In the genomic region with DNA sequence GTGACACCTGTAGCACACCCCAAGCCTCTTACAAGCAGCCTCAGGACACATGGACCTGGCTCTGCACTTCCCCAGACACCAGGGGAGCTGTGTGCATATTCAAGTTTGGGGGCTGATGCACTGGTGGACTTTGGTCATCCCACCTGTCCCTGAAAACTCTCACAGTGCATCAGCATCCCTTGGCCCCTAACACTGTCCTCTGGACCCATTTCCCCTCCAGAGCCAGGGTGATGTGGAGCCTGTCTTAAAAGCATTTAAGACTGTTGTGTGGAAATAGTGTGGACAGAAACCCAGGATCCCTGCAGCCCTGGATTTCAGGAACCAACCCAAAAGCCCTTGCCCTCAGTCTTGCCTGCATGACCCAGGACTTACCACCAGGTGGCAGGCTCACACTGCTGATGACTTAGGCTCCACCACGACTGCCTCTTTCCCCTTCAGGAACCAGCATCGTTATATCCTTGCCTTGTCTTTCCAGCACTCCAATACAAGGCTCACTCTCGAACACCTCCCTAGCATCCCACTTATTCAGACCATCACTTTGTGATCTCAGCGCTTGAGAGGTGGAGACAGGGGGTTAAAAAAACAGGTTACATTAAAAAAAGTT, we compare ENCODE assay signal across 9 mouse cellular contexts.
DNase-seq lines count a peak whose midpoint lies in the region; ATAC-seq lines count a peak whose summit lies in the region.
"Had no signal": no experiment of that assay in that cellular context is flagged by ENCODE, and none has a peak within 500 bp of the region (broad histone marks: within the 10 kb centered on the region; RNA-seq: fewer than 3 reads in every experiment).

No protein-coding gene starts in this region.

- no peak overlapping the region for H3K4me3 ChIP-seq in limb, embryonic 13.5 days
- H3K4me3 ChIP-seq: embryonic facial prominence, embryonic 13.5 days had no signal

- no peaks in the 10 kb centered on the region for H3K9me3 ChIP-seq in limb, embryonic 13.5 days
- H3K9me3 ChIP-seq: embryonic facial prominence, embryonic 13.5 days had no signal

- peaks cover 13% of the 10 kb centered on the region; the same call in 1 of the 2 replicates for H3K27me3 ChIP-seq in limb, embryonic 13.5 days
- H3K27me3 ChIP-seq in splenic B cell, adult 2 months (ENCODE audit: control insufficient read depth, insufficient read depth, low read length, poor library complexity, severe bottlenecking) = no peaks in the 10 kb centered on the region

- peak; percentile 49; the same call in 1 of the 2 replicates for ATAC-seq in limb, embryonic 13.5 days (ENCODE audit: low FRiP score, low read depth)

- 3% methylated on average over 4 of the region's 4 CpGs for WGBS in limb, embryonic 13.5 days

- no peak overlapping the region for H3K27ac ChIP-seq in limb, embryonic 13.5 days
- H3K27ac ChIP-seq: embryonic facial prominence, embryonic 13.5 days had no signal

- intact Hi-C loops in gastrocnemius, postnatal 14 days (cut with DNase I; ENCODE audit: low total_unique reads) = no loop called here

- H3K36me3 ChIP-seq in limb, embryonic 13.5 days = no peaks in the 10 kb centered on the region
- no peaks in the 10 kb centered on the region for H3K36me3 ChIP-seq in splenic B cell, adult 2 months (ENCODE audit: control insufficient read depth, insufficient read depth, low read length, poor library complexity, severe bottlenecking)
- H3K36me3 ChIP-seq: embryonic facial prominence, embryonic 13.5 days had no signal

- no peaks in the 10 kb centered on the region; the same call in 1 of the 2 replicates for H3K4me1 ChIP-seq in limb, embryonic 13.5 days

- DNase-seq in 3T3-L1 (ENCODE audit: low read depth, low spot score) = peak; percentile 76
- peak; percentile 72 for DNase-seq in adrenal gland, adult 18-20 months (ENCODE audit: low spot score in 2 of 2)
- DNase-seq in embryo, embryonic 10 days (ENCODE audit: low spot score) = peak; percentile 90
- peak; percentile 70 for DNase-seq in gastrocnemius, postnatal 14 days
- peak; percentile 72 for DNase-seq in kidney, adult 9 months
- DNase-seq in naive thymus-derived CD4-positive, alpha-beta T cell, adult 2 months (ENCODE audit: low read depth) = peak; percentile 62
- DNase-seq in splenic B cell, adult 2 months (ENCODE audit: low read depth, low spot score) = peak; percentile 75

- no peak overlapping the region for H3K4me2 ChIP-seq in limb, embryonic 13.5 days (replicated peaks)
- H3K4me2 ChIP-seq: embryonic facial prominence, embryonic 13.5 days had no signal

- H3K9ac ChIP-seq in limb, embryonic 13.5 days = no peak overlapping the region
- H3K9ac ChIP-seq: embryonic facial prominence, embryonic 13.5 days had no signal
